Mouse (Mus musculus): ENCODE measurements around the gene Zfand4. TPM values are rescaled to one million over a fixed set of nuclear protein-coding genes. Genes with fewer than 3 reads are reported as not detected.

Zfand4 gene
- total and polyA plus RNA-seq, 3 experiments: 4.3 to 5.5 TPM; not detected in 1

DNA sequence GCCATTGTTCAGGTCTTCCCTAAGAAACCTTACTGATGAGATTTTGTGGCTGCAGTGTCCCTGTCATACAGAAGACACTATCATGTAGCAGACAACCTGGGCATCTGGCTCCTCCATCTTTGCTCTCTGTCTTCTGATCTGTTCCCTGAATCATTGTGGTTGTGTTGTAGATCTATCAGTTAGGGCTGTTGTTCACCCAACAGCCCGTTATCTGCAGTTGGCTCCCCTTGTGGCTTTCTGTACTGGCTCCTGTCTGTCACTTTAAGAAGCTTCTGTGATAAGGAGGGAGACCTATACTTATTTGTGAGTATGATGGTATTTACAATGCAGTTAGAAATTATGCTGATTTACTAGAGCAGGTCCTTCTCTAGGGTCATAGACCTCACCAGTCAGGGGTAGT is 76.5 kb downstream of the Zfand4 start (continued):
- TF ChIP-seq GATA1 (IDR thresholded peaks at IDR 0.05; ENCODE audit: low read depth, low read length): peak; percentile 92

- Histone ChIP-seq H3K4me1 (ENCODE audit: control insufficient read depth in 1 of 2, insufficient read depth in 2 of 2, low read length in 2 of 2) (peaks cover 20 to 32% of the 10 kb centered on the region in 2 experiments), H3K9ac (ENCODE audit: control insufficient read depth, low read depth, low read length, poor library complexity, severe bottlenecking) (no peak overlapping the region), H3K79me2 (ENCODE audit: control insufficient read depth, insufficient read depth, low read length, poor library complexity) (peaks cover 6% of the 10 kb centered on the region; the same call in 1 of the 2 replicates), H3K9me3 (replicated peaks; ENCODE audit: insufficient read depth, low read length) (no peaks in the 10 kb centered on the region), H3K36me3 (ENCODE audit: control insufficient read depth in 1 of 2, insufficient read depth in 2 of 2, low read length in 2 of 2) (peaks cover 0 to 27% of the 10 kb centered on the region in 2 experiments; a peak in 2 of 4 replicates), H3K4me3 (ENCODE audit: control insufficient read depth in 1 of 2, insufficient read depth in 1 of 2, low read depth in 2 of 2, low read length in 2 of 2) (no peak overlapping the region), H3K27ac (ENCODE audit: control insufficient read depth, low read depth, low read length) (no peak overlapping the region), H3K27me3 (ENCODE audit: control insufficient read depth in 1 of 2, insufficient read depth in 2 of 2, low read length in 2 of 2) (no peaks in the 10 kb centered on the region)
- no peak for DNase-seq (ENCODE audit: low read depth, low spot score)
- TF ChIP-seq USF1 (IDR thresholded peaks at IDR 0.05; ENCODE audit: low read depth, low read length) (no peak), MYB (IDR thresholded peaks at IDR 0.05; ENCODE audit: low read depth, low read length) (no peak), NELFE (IDR thresholded peaks at IDR 0.05; ENCODE audit: low read depth, low read length) (no peak), ZNF384 (IDR thresholded peaks at IDR 0.05; ENCODE audit: low read depth, low read length) (no peak), TBP (IDR thresholded peaks at IDR 0.05; ENCODE audit: low read depth, low read length) (no peak), CHD2 (IDR thresholded peaks at IDR 0.05; ENCODE audit: low read length) (no peak), GATA1 (IDR thresholded peaks at IDR 0.05; ENCODE audit: low read depth, low read length) (no peak), CHD1 (IDR thresholded peaks at IDR 0.05; ENCODE audit: low read depth, low read length) (no peak), MYC (IDR thresholded peaks at IDR 0.05; ENCODE audit: low read depth, low read length) (no peak), JUND (IDR thresholded peaks at IDR 0.05; ENCODE audit: low read depth, low read length) (no peak), EP300 (IDR thresholded peaks at IDR 0.05; ENCODE audit: low read depth in 1 of 2, low read length in 2 of 2) (no peak), ETS1 (IDR thresholded peaks at IDR 0.05; ENCODE audit: low read depth, low read length) (no peak), TAL1 (IDR thresholded peaks at IDR 0.05; ENCODE audit: low read length) (no peak), KAT2A (conservative IDR thresholded peaks at IDR 0.05; ENCODE audit: low read depth, low read length) (no peak), POLR2A (IDR thresholded peaks at IDR 0.05; ENCODE audit: control insufficient read depth in 1 of 2, insufficient read depth in 1 of 2, low read depth in 1 of 2, low read length in 2 of 2, poor library complexity in 1 of 2) (no peak), ZMIZ1 (IDR thresholded peaks at IDR 0.05; ENCODE audit: low read depth, low read length) (no peak), ZKSCAN1 (IDR thresholded peaks at IDR 0.05; ENCODE audit: low read depth, low read length) (no peak), SMC3 (IDR thresholded peaks at IDR 0.05; ENCODE audit: low read depth, low read length) (no peak), MAZ (IDR thresholded peaks at IDR 0.05; ENCODE audit: low read depth, low read length) (no peak)
These were observed 83.9 kb downstream of the Zfand4 start for GRCm38 (mm10) chr6:116347953-116348352.

DNA sequence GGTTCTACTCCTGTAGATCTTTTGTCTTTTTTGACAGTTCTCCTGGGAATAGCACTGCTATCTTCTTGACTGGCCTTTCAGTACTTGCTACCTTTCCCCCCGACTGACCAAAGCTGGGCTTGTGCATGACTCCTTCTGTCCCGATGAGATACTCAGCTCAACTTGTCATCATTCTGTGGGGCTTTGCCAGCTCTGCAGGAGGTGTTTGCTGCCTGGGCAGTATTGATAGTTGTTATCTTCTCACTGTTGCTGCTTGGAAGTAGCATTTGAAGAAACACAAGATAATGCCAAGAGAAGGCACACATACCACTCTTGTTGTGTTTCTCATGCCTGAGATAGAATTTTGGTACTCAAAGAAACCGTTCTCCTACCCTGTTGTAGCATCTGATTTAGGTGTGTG is 86.0 kb downstream of the Zfand4 start:
- DNase-seq (ENCODE audit: low read depth, low spot score): peak; percentile 81
- Histone ChIP-seq H3K9ac (ENCODE audit: control insufficient read depth, low read depth, low read length, poor library complexity, severe bottlenecking) (no peak overlapping the region), H3K4me3 (ENCODE audit: control insufficient read depth in 1 of 2, insufficient read depth in 1 of 2, low read depth in 2 of 2, low read length in 2 of 2) (peak overlapping the region in 1 of 2 experiments; percentile 6; a peak in 1 of 4 replicates), H3K4me1 (ENCODE audit: control insufficient read depth in 1 of 2, insufficient read depth in 2 of 2, low read length in 2 of 2) (peaks cover 20 to 37% of the 10 kb centered on the region in 2 experiments), H3K27ac (ENCODE audit: control insufficient read depth, low read depth, low read length) (peak overlapping the region; percentile 30), H3K79me2 (ENCODE audit: control insufficient read depth, insufficient read depth, low read length, poor library complexity) (peaks cover 4% of the 10 kb centered on the region; the same call in 1 of the 2 replicates), H3K27me3 (ENCODE audit: control insufficient read depth in 1 of 2, insufficient read depth in 2 of 2, low read length in 2 of 2) (no peaks in the 10 kb centered on the region), H3K9me3 (replicated peaks; ENCODE audit: insufficient read depth, low read length) (no peaks in the 10 kb centered on the region), H3K36me3 (ENCODE audit: control insufficient read depth in 1 of 2, insufficient read depth in 2 of 2, low read length in 2 of 2) (peaks cover 0 to 27% of the 10 kb centered on the region in 2 experiments; a peak in 2 of 4 replicates)
- TF ChIP-seq RCOR1 (IDR thresholded peaks at IDR 0.05; ENCODE audit: low read depth, low read length) (peak; percentile 69; the same call in 1 of the 2 replicates), JUND (IDR thresholded peaks at IDR 0.05; ENCODE audit: low read depth, low read length) (no peak), HCFC1 (IDR thresholded peaks at IDR 0.05; ENCODE audit: low read depth, low read length) (0 out of 2 replicates have a peak, but pooled peaks have one; percentile 15), MEF2A (IDR thresholded peaks at IDR 0.05; ENCODE audit: extremely low read depth, insufficient replicate concordance, low read depth, low read length, poor library complexity, severe bottlenecking) (no peak), SIN3A (IDR thresholded peaks at IDR 0.05; ENCODE audit: low read length) (peak; percentile 80; the same call in 1 of the 2 replicates), POLR2AphosphoS2 (IDR thresholded peaks at IDR 0.05; ENCODE audit: low read length) (peak; percentile 38; the same call in 1 of the 2 replicates), MAX (IDR thresholded peaks at IDR 0.05; ENCODE audit: low read length) (0 out of 2 replicates have a peak, but pooled peaks have one; percentile 24), MXI1 (IDR thresholded peaks at IDR 0.05; ENCODE audit: low read depth, low read length) (peak; percentile 54; the same call in 1 of the 2 replicates), TCF12 (IDR thresholded peaks at IDR 0.05; ENCODE audit: low read depth, low read length) (peak; percentile 98), SMC3 (IDR thresholded peaks at IDR 0.05; ENCODE audit: low read depth, low read length) (no peak), MAFK (IDR thresholded peaks at IDR 0.05; ENCODE audit: borderline replicate concordance, low read depth, low read length) (peak; percentile 50; the same call in 1 of the 2 replicates), ETS1 (IDR thresholded peaks at IDR 0.05; ENCODE audit: low read depth, low read length) (peak; percentile 91), TAL1 (IDR thresholded peaks at IDR 0.05; ENCODE audit: low read length) (peak; percentile 91), UBTF (IDR thresholded peaks at IDR 0.05; ENCODE audit: borderline replicate concordance, insufficient read depth, low read depth, low read length) (no peak), GATA1 (IDR thresholded peaks at IDR 0.05; ENCODE audit: low read depth, low read length) (peak; percentile 97), CHD2 (IDR thresholded peaks at IDR 0.05; ENCODE audit: low read length) (peak; percentile 12; the same call in 1 of the 2 replicates)

All from MEL (cell line).